Mouse (Mus musculus) olfactory bulb, adult 2 months (tissue): ENCODE data around the gene Ppp1r12b. TPM values are rescaled to one million over a fixed set of nuclear protein-coding genes. Genes with fewer than 3 reads are reported as not detected.
A peak's percentile ranks its signal among the peaks of the same experiment; 100 is the strongest.

ENCODE experiments used
- H3K27ac ChIP-seq: fragments of 200-500 bp; 2 replicates; pipeline ENCODE4 v1.5.1; 2012; ENCODE audit warnings: low read depth, low read length; ENCODE audit not compliant: insufficient read depth
- H3K4me1 ChIP-seq: fragments of 200-500 bp; 2 replicates; pipeline ENCODE4 v1.6.1; 2012; ENCODE audit warnings: low read length; ENCODE audit not compliant: control insufficient read depth, insufficient read depth
- H3K4me3 ChIP-seq: fragments of 200-500 bp; 2 replicates; pipeline ENCODE4 v1.5.1; 2012; ENCODE audit warnings: mild to moderate bottlenecking, low read depth, low read length, moderate library complexity; ENCODE audit not compliant: insufficient read depth
- CTCF ChIP-seq: fragments of 200-500 bp; IDR thresholded peaks from 2 replicates; pipeline ENCODE4 v1.5.1; 2012; ENCODE audit warnings: low read depth, mild to moderate bottlenecking, low read length, moderate library complexity; ENCODE audit not compliant: insufficient read depth
- POLR2A ChIP-seq: fragments of 200-500 bp; IDR thresholded peaks from 2 replicates; pipeline ENCODE4 v1.6.1; 2012; ENCODE audit warnings: mild to moderate bottlenecking, low read depth, low read length, moderate library complexity; ENCODE audit not compliant: insufficient read depth
- WGBS: fragments of 180-500 bp; shearing (Covaris S2); methylation state at CpG from one replicate; pipeline ENCODE4 v1.1.7; 2018; 5-methylcytosine and 5-hydroxymethylcytosine counted together
- polyA plus RNA-seq: library from polyadenylated mRNA; stranded (reverse); fragments of >200 nt; gene quantifications from 2 replicates; pipeline ENCODE4 v1.2.4, GENCODE M21; 2012; ENCODE audit warnings: low replicate concordance; ENCODE audit not compliant: missing spikeins, insufficient read depth, insufficient read length

The Ppp1r12b gene
- polyA plus RNA-seq, 1 experiment: 34.2 TPM

DNA sequence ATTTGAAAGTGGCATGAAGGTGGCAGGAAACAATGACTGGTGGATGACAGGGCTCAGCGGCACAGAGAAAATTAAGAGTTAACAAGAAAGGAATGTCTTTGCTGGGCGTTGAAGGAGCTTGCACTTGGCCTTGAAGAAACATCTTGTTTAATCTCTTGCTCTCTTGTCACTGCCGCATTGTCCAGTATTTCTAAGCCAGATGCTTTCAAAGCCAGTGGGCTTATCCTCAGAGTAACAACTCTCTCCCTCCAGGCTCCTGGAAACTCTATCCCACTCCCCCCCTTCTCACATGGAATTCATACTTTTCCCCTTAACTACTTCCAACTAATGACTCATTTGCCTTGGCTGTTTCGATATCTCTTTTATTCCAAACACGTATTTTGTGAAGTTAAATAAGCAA, 151.4 kb downstream of the Ppp1r12b start:
- H3K4me1 ChIP-seq: peaks cover 13% of the 10 kb centered on the region
- 32% methylated on average over 5 of the region's 5 CpGs for WGBS
- H3K4me3 ChIP-seq: no peak overlapping the region
- H3K27ac ChIP-seq: no peak overlapping the region
- no peak for TF ChIP-seq POLR2A

DNA sequence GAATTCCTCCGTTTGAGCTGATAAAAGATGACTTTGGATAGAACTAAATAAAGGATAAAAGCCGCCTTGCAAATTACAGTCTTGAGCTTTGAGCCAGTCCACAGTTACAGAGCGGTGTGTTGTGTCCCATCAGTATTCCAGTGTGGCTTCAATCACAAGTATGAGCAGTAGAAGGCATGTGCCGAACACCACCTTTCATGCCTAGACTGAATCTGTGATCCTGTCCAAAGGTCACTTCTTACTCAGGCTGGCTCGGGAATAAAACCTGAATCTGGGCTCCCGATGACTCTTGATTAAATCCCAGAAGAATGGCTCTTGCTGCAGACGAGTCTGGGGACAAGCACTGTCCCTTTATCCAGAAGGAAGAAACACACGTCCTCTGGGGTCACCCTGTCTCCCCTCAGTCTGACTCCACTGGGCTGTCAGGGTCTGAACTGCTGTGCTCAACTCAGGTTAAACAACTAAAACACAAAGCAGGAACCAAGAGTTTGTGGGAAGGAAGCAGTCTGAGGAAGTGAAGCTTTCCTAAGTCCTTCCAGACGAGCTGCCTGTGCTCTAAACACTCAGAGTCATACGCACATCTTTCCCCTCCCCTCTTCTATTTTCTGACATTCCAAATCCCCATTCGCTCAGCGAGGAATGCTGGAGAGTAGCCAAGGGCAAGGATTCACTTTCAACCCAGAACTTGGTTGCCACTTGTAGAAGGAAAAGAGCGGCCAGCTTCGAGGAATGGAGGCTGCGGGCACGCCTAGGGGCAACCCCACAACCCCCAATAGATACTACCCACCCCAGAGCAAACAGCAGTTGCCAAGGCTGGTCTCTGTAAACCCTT, 152.2 kb downstream of the Ppp1r12b start:
- Histone ChIP-seq H3K4me3 (no peak overlapping the region), H3K27ac (peak overlapping the region; percentile 3; the same call in 1 of the 2 replicates), H3K4me1 (peaks cover 13% of the 10 kb centered on the region)
- WGBS: 32% methylated on average over 16 of the region's 16 CpGs
- TF ChIP-seq CTCF: no peak
- no peak for TF ChIP-seq POLR2A

DNA sequence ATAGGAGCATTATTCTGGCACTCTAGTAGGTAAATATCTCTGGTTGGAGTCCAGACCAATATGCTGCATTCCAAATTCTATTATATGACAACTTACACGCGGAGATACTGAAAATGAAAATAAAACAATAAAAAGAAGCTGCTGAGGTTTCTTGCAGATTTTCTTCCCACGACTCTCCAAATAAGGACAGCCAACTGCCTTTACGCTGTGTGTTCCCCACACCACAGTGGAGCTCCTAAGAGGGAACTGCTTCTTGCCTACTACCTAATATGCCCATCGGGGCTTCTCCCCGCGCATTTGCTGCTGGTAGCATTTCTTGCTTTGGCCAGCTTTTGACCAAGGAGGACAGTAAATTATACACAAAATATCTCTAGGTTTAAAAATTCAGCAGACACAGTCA, 154.0 kb downstream of the Ppp1r12b start:
- no peak overlapping the region for H3K27ac ChIP-seq
- H3K4me1 ChIP-seq: peaks cover 13% of the 10 kb centered on the region
- WGBS: 70% methylated on average over 7 of the region's 7 CpGs
- no peak overlapping the region for H3K4me3 ChIP-seq
- TF ChIP-seq CTCF: no peak
- no peak for TF ChIP-seq POLR2A

DNA sequence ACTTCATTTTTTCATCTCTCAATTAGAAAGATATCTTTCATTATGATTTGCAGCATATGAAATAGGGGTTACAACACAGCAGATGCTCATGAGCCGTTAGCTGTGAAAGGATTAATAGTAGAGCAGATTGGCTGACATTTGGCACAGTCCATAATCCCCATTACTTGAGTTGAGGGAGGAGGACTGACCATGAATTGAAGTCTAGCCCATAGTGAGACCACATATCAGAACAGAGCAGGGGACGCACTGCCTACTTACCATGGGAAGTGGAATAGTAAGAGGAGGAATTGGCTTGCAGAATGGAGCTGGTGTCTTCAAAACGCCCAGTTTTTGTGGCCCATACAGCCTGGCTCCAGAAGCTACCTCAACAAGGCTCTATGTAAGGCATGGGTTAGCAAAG, 159.2 kb downstream of the Ppp1r12b start:
- 71% methylated on average over 3 of the region's 3 CpGs for WGBS
- H3K27ac ChIP-seq: no peak overlapping the region

DNA sequence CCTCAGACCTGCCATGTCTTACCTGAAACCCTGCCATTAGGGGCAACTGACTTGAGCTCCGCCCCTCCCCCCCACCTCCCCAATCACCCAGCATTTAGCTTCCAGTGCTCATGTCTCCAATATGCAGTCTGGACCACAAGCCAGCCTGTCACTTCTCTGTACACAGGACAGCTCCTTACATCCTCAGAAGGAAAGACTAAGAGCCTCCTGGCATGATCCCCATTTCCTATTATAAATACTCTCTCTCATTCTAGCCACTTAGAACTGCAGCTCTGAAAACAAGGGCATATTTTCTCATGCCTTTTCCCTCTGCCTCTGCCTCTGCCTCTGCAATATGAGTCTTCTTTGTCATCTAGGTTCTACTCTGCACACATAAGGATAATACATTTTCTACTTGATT, 159.7 kb downstream of the Ppp1r12b start:
- WGBS: 100% methylated on average over 1 of the region's 1 CpGs
- H3K4me1 ChIP-seq: no peaks in the 10 kb centered on the region
- no peak overlapping the region for H3K27ac ChIP-seq
- TF ChIP-seq CTCF (no peak), POLR2A (no peak)
- no peak overlapping the region for H3K4me3 ChIP-seq

More for the DNA sequence above, 159.2 kb downstream of the Ppp1r12b start:
- H3K4me3 ChIP-seq: no peak overlapping the region
- TF ChIP-seq POLR2A: no peak
- TF ChIP-seq CTCF: no peak
- H3K4me1 ChIP-seq: peaks cover 3% of the 10 kb centered on the region

DNA sequence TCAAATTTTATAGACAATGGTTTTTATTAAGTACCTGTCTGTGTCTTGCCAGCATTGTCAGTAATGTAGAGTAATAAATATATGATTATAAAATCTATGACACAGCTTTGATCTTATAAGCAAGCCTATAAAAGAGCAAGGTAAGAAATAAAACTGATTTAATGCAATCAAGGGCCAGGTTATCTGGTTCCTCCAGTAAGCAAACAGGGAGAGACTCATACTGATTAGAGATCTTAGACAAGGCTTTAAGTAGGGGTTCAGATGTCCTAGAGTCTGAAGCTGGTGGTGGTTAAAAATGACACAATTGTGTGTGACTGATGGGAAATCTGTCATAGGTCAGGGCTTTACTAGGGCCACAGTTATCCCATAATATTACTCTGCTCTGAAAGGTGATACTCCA, 164.3 kb downstream of the Ppp1r12b start:
- H3K4me1 ChIP-seq: peaks cover 5% of the 10 kb centered on the region; the same call in 1 of the 2 replicates
- H3K27ac ChIP-seq: no peak overlapping the region
- TF ChIP-seq POLR2A (no peak), CTCF (no peak)
- no peak overlapping the region for H3K4me3 ChIP-seq

DNA sequence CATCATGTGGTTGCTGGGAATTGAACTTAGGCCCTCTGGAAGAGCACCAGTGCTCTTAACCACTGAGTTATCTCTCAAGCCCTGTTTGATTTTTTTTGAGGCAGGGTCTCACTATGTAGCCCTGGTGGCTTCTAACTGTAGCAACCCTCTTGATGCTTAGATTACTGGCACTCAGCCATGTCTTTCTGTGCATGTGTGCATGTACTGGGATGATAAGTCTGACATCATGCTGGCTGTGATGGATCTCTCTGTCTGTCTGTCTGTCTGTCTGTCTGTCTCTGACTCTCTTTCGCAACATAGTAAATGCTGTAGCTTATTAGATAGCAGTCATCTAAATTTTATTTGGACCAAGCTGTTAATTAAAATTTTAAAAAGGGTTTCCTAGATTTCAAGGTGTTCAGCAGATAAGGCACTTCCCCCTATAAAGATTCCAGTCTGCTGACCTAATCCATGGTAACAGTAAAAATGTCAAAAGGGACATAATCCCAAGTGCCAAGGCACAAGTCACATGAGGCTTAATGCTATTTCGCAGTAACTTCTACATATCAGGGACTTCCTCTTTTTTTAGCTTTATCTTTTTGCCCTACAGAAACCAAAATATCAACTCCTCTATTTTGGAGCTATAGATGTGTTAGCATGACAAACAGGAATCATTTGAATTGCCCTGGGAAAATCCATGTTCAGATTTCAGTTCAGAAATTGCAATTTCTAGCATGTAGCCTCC, 164.9 kb downstream of the Ppp1r12b start:
- Histone ChIP-seq H3K4me3 (no peak overlapping the region), H3K4me1 (peaks cover 5% of the 10 kb centered on the region; the same call in 1 of the 2 replicates), H3K27ac (no peak overlapping the region)
- no peak for TF ChIP-seq POLR2A
- TF ChIP-seq CTCF: no peak
- 93% methylated on average over 2 of the region's 2 CpGs for WGBS

DNA sequence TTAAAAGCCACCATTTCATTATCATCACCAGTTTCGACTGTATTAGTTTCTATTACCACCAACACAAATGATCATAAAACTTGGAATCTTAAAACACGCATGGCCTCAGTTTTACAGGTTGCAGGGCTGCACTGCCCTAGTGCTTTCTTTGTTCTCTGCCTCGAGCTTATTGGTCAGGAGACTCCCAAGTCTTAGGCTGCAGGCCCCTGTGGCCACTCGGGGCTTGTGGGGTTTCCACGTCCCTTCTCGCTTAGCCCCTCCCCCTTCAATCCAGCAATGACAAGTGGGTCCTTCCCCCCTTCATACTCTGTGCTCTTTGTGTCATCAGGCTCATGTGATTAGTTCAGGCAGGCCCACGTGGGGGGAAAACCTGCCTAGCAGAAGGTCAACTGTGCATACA, 167.6 kb downstream of the Ppp1r12b start:
- Histone ChIP-seq H3K27ac (no peak overlapping the region), H3K4me3 (no peak overlapping the region), H3K4me1 (peaks cover 8% of the 10 kb centered on the region; the same call in 1 of the 2 replicates)
- 47% methylated on average over 7 of the region's 7 CpGs for WGBS
- TF ChIP-seq CTCF: no peak
- no peak for TF ChIP-seq POLR2A

DNA sequence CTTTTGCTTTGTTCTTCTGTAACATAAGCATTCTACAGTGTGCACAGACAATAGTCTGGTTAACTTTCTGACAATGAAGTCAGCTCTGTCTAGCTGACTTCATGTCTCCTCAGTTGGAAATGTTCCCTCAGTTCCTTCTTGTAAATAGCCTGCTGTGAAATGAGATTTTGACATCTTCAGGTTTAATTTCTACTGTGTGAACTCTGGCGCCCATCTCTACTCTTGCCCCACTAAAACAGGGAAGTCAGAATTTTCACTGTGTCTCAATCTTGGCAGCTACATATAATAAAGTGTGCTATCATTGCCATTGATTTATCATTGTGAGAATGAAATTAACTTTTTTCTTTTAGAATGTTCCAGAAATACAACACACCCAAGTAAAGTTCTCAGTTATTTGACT, 170.8 kb downstream of the Ppp1r12b start:
- Histone ChIP-seq H3K27ac (no peak overlapping the region), H3K4me3 (no peak overlapping the region), H3K4me1 (peaks cover 10% of the 10 kb centered on the region; the same call in 1 of the 2 replicates)
- TF ChIP-seq CTCF (no peak), POLR2A (no peak)
- 80% methylated on average over 1 of the region's 1 CpGs for WGBS
